Mouse (Mus musculus) liver, embryonic 14.5 days (tissue): ENCODE results near the gene Fam98b.

ENCODE experiments used
- CTCF ChIP-seq: IDR thresholded peaks from 2 replicates; pipeline ENCODE4 v1.5.1; 2016; ENCODE audit warnings: antibody characterized with exemption, low read depth, control low read depth
- EP300 ChIP-seq: IDR thresholded peaks from 2 replicates; pipeline ENCODE4 v1.6.1; 2016; ENCODE audit warnings: antibody characterized with exemption, low read depth

DNA sequence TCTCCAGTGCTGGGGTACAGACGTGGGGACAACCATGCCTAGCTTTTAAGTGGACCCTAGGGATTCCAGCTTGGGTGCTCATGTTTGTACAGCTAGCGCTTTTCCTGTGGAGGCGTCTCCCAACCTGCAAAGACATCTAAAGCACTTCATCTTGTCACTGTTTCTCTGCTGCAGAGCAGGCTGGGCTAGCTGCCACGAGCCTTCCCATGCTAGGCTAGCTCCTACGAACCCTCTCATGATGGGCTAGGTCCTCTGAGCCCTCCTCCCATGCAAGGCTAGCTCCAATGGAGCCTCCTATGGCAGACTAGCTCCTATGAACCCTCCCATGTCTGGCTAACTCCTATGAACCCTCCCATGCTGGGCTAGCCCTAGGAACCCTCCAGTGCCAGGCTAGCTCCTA is 46.2 kb upstream of the Fam98b start:
- no peak for TF ChIP-seq CTCF
- TF ChIP-seq EP300 = no peak
